8 mouse cellular contexts compared by ENCODE assay signal in the genomic region with DNA sequence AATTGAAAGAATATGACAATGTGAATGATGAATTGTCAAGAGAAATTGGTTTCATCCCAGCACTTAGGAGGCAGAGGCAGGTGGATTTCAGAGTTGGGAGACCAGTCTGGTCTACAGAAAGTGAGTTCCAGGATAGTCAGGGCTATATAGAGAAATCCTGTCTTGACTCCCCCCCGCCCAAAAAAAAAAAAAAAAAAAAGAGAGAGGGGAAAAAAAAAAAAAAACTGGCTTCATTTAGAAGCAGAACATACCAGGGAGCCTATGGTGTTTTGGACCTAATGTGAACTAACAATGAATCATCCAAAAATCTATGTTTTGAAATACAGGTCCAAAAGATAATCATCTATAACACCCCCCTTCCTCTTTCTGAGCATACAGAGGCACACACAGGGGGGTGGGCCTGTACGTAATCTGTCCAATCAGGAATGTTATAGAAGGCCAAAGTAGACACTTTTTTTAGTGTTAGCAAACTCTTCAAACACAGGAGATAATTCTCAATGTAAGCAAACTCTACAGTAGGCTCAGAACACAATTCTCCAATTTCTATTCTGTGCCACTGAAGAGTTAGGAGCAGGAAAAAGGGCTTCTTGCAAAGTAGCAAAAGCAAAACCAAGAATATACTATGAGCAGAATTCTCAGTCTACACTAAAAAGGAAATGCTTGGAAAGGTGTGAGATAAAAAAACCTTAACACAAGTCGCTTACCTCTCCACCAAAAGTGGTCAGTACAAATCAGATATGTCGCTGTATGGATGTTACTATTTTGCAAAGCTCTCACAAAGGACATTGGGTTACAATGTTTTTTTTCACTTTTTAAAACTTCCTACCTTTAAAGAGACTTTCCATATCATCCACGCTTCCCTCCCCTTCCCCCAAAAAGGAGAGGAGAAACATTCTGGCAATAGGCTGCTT. TPM values are rescaled to one million over a fixed set of nuclear protein-coding genes. Genes with fewer than 3 reads are reported as not detected.
DNase-seq lines count a peak whose midpoint lies in the region; ATAC-seq and TF ChIP-seq lines count a peak whose summit lies in the region.

No protein-coding gene starts in this region.

- H3K4me2 ChIP-seq in heart, embryonic 16.5 days (ENCODE audit: low read depth, low read length): peak overlapping the region; percentile 94
- peak overlapping the region; percentile 56 for H3K4me2 ChIP-seq in hindbrain, embryonic 16.5 days (ENCODE audit: low read length)
- H3K4me2 ChIP-seq in midbrain, embryonic 13.5 days (replicated peaks): peak overlapping the region; percentile 75

- no peak for ATAC-seq in heart, embryonic 16.5 days (replicated peaks; ENCODE audit: extremely low read depth, insufficient read depth, low FRiP score)
- no peak for ATAC-seq in hindbrain, embryonic 16.5 days
- ATAC-seq in midbrain, embryonic 13.5 days: no peak

- H3K4me1 ChIP-seq in heart, embryonic 16.5 days (ENCODE audit: control insufficient read depth, insufficient read depth, low read length): peaks cover 31% of the 10 kb centered on the region
- peaks cover 12% of the 10 kb centered on the region for H3K4me1 ChIP-seq in bone marrow macrophage, adult 2 months (ENCODE audit: control insufficient read depth, insufficient read depth, low read length)
- H3K4me1 ChIP-seq in hindbrain, embryonic 16.5 days (ENCODE audit: control insufficient read depth, insufficient read depth, low read depth, low read length): peaks cover 17% of the 10 kb centered on the region
- peaks cover 44% of the 10 kb centered on the region for H3K4me1 ChIP-seq in midbrain, embryonic 13.5 days (replicated peaks)

- WGBS in heart, embryonic 16.5 days: 50% methylated on average over 5 of the region's 5 CpGs
- 62% methylated on average over 5 of the region's 5 CpGs for WGBS in hindbrain, embryonic 16.5 days
- WGBS in midbrain, embryonic 13.5 days: 65% methylated on average over 5 of the region's 5 CpGs

- no peak overlapping the region for H3K27ac ChIP-seq in heart, embryonic 16.5 days (ENCODE audit: low read length)
- H3K27ac ChIP-seq in bone marrow macrophage, adult 2 months (ENCODE audit: insufficient read depth, low read depth, low read length): peak overlapping the region; percentile 62; the same call in 1 of the 2 replicates
- H3K27ac ChIP-seq in hindbrain, embryonic 16.5 days (ENCODE audit: low read depth, low read length): no peak overlapping the region
- H3K27ac ChIP-seq in midbrain, embryonic 13.5 days: no peak overlapping the region

- peak overlapping the region; percentile 78 for H3K9ac ChIP-seq in heart, embryonic 16.5 days (ENCODE audit: low read length)
- H3K9ac ChIP-seq in hindbrain, embryonic 16.5 days (ENCODE audit: low read depth, low read length): no peak overlapping the region; the same call in 1 of the 2 replicates
- peak overlapping the region; percentile 67; the same call in 1 of the 2 replicates for H3K9ac ChIP-seq in midbrain, embryonic 13.5 days (replicated peaks)

- intact Hi-C loops in heart, postnatal 14 days (cut with DNase I): no loop called here

- TF ChIP-seq POLR2A in bone marrow macrophage, adult 2 months (IDR thresholded peaks at IDR 0.05; ENCODE audit: borderline replicate concordance, low read depth, low read length): no peak

- peaks cover 33% of the 10 kb centered on the region for H3K36me3 ChIP-seq in heart, embryonic 16.5 days (ENCODE audit: control insufficient read depth, insufficient read depth)
- H3K36me3 ChIP-seq in hindbrain, embryonic 16.5 days (ENCODE audit: control insufficient read depth, insufficient read depth, low read length): peaks cover 30% of the 10 kb centered on the region
- H3K36me3 ChIP-seq in midbrain, embryonic 13.5 days: peaks cover 42% of the 10 kb centered on the region

- peak overlapping the region; percentile 96 for H3K4me3 ChIP-seq in heart, embryonic 16.5 days (ENCODE audit: low read length)
- peak overlapping the region; percentile 73 for H3K4me3 ChIP-seq in bone marrow macrophage, adult 2 months (ENCODE audit: insufficient read depth, low read length)
- peak overlapping the region; percentile 94 for H3K4me3 ChIP-seq in hindbrain, embryonic 16.5 days (ENCODE audit: low read length)
- peak overlapping the region; percentile 95 for H3K4me3 ChIP-seq in midbrain, embryonic 13.5 days (replicated peaks)

- TF ChIP-seq CTCF in bone marrow macrophage, adult 2 months (IDR thresholded peaks at IDR 0.05; ENCODE audit: low read depth, low read length): no peak

- H3K27me3 ChIP-seq in heart, embryonic 16.5 days (ENCODE audit: control insufficient read depth, insufficient read depth, low read length): no peaks in the 10 kb centered on the region
- no peaks in the 10 kb centered on the region for H3K27me3 ChIP-seq in hindbrain, embryonic 16.5 days (replicated peaks; ENCODE audit: control insufficient read depth, insufficient read depth, low read length)
- no peaks in the 10 kb centered on the region for H3K27me3 ChIP-seq in midbrain, embryonic 13.5 days

- DNase-seq in heart, postnatal 14 days: no peak
- no peak for DNase-seq in gastrocnemius, postnatal 4 days (ENCODE audit: low spot score in 2 of 2)
- no peak for DNase-seq in adipocyte (ENCODE audit: low spot score)
- no peak for DNase-seq in layer of hippocampus, adult 18-20 months (ENCODE audit: low spot score in 2 of 2)

- no peaks in the 10 kb centered on the region for H3K9me3 ChIP-seq in heart, embryonic 16.5 days (replicated peaks; ENCODE audit: control insufficient read depth, low read length)
- no peaks in the 10 kb centered on the region for H3K9me3 ChIP-seq in hindbrain, embryonic 16.5 days (ENCODE audit: control insufficient read depth, low read length)
- no peaks in the 10 kb centered on the region for H3K9me3 ChIP-seq in midbrain, embryonic 13.5 days

RNA-seq across cellular contexts. Expression of gene Kpnb1, which starts 1.7 kb away (rescaled TPM):
- 30.1 and 31.3 TPM in 2 replicates for polyA plus RNA-seq in heart, embryonic 16.5 days (2015; fragmentation: Nextera tagmentation; extraction: Ambion mirVana)
- total RNA-seq in heart, postnatal 14 days (2021): 10 to 100 TPM; 86.3 to 94.8 TPM
- polyA plus RNA-seq in bone marrow macrophage, adult 2 months (2012; ENCODE audit: insufficient read depth, insufficient read length, missing spikeins): 84.9 and 87.9 TPM in 2 replicates
- polyA plus RNA-seq in hindbrain, embryonic 16.5 days (2015; fragmentation: Nextera tagmentation; extraction: Ambion mirVana): 29.7 and 31.4 TPM in 2 replicates
- polyA plus RNA-seq in midbrain, embryonic 13.5 days (2015; fragmentation: Nextera tagmentation; extraction: Ambion mirVana): 43.0 and 47.3 TPM in 2 replicates
- total RNA-seq in gastrocnemius, postnatal 4 days (2021): 100 to 1,000 TPM; 117 to 121 TPM
- total RNA-seq in layer of hippocampus, adult 18-20 months (2021): 100 to 1,000 TPM; 125 to 130 TPM

RNA-seq across cellular contexts. Expression of gene Tbkbp1, which starts 34.7 kb away (rescaled TPM):
- 3.8 and 4.3 TPM in 2 replicates for polyA plus RNA-seq in heart, embryonic 16.5 days (2015; fragmentation: Nextera tagmentation; extraction: Ambion mirVana)
- total RNA-seq in heart, postnatal 14 days (2021): 10 to 100 TPM; 13.4 to 15.8 TPM
- polyA plus RNA-seq in bone marrow macrophage, adult 2 months (2012; ENCODE audit: insufficient read depth, insufficient read length, missing spikeins): 36.7 and 39.2 TPM in 2 replicates
- polyA plus RNA-seq in hindbrain, embryonic 16.5 days (2015; fragmentation: Nextera tagmentation; extraction: Ambion mirVana): 7.2 and 7.8 TPM in 2 replicates
- 5.6 and 6.7 TPM in 2 replicates for polyA plus RNA-seq in midbrain, embryonic 13.5 days (2015; fragmentation: Nextera tagmentation; extraction: Ambion mirVana)
- total RNA-seq in gastrocnemius, postnatal 4 days (2021): 10 to 100 TPM; 12.4 to 12.9 TPM
- 100 to 1,000 TPM in 1 of 2 experiments, 10 to 100 TPM in 1; 98.1 to 100 TPM for total RNA-seq in layer of hippocampus, adult 18-20 months (2021)
